ENCODE assay signal across 19 mouse cellular contexts in genomic region chr15:14378340-14378739, GRCm38 (mm10).
"Had no signal": no experiment of that assay in that cellular context is flagged by ENCODE, and none has a peak within 500 bp of the region (broad histone marks: within the 10 kb centered on the region; RNA-seq: fewer than 3 reads in every experiment).

No protein-coding gene starts in this region.

- DNase-seq: lung, adult 2 months; lung, postnatal 4 days; midbrain, embryonic 14.5 days; retina, postnatal 1 day; right cerebral cortex, adult 18-20 months; right cerebral cortex, postnatal 25 days; right cerebral cortex, postnatal 4 days; spleen, adult 18-20 months; thymus, adult 18-20 months; thymus, postnatal 14 days; thymus, postnatal 36 days had no signal

- H3K36me3 ChIP-seq: lung, embryonic 15.5 days; midbrain, embryonic 10.5 days; midbrain, embryonic 12.5 days; neural tube, embryonic 13.5 days; neural tube, embryonic 15.5 days had no signal

- H3K27me3 ChIP-seq: lung, embryonic 15.5 days; midbrain, embryonic 12.5 days; neural tube, embryonic 13.5 days; neural tube, embryonic 15.5 days had no signal

- H3K4me1 ChIP-seq: lung, embryonic 15.5 days; midbrain, embryonic 10.5 days; midbrain, embryonic 12.5 days; neural tube, embryonic 13.5 days; neural tube, embryonic 15.5 days had no signal

- H3K9me3 ChIP-seq: lung, embryonic 15.5 days; midbrain, embryonic 10.5 days; midbrain, embryonic 12.5 days; neural tube, embryonic 13.5 days; neural tube, embryonic 15.5 days had no signal

- H3K4me2 ChIP-seq: lung, embryonic 15.5 days; midbrain, embryonic 12.5 days; neural tube, embryonic 13.5 days; neural tube, embryonic 15.5 days had no signal

- H3K9ac ChIP-seq: lung, embryonic 15.5 days; midbrain, embryonic 12.5 days; neural tube, embryonic 13.5 days; neural tube, embryonic 15.5 days had no signal

- H3K27ac ChIP-seq: lung, embryonic 15.5 days; midbrain, embryonic 10.5 days; midbrain, embryonic 12.5 days; neural tube, embryonic 13.5 days; neural tube, embryonic 15.5 days had no signal

- ATAC-seq: lung, postnatal 0 days; midbrain, embryonic 16.5 days had no signal

- H3K4me3 ChIP-seq: lung, embryonic 15.5 days; midbrain, embryonic 10.5 days; midbrain, embryonic 12.5 days; myocyte; neural tube, embryonic 13.5 days; neural tube, embryonic 15.5 days had no signal
